Mouse (Mus musculus): ENCODE data around the gene Fhit. TPM values are rescaled to one million over a fixed set of nuclear protein-coding genes. Genes with fewer than 3 reads are reported as not detected.

Fhit gene
- polyA plus RNA-seq, 1 experiment, result 4.2 TPM

GRCm38 (mm10) chr14:10209007-10209406 is 952.8 kb downstream of the Fhit start:
- no peak for DNase-seq (ENCODE audit: low read depth)
- TF ChIP-seq CTCF (IDR thresholded peaks at IDR 0.05; ENCODE audit: borderline replicate concordance, extremely low read depth, insufficient read depth, insufficient read length) (no peak), POLR2A (IDR thresholded peaks at IDR 0.05; ENCODE audit: borderline replicate concordance, extremely low read depth, insufficient read depth, insufficient read length, poor library complexity, severe bottlenecking) (no peak)

GRCm38 (mm10) chr14:10205699-10206098 is 956.1 kb downstream of the Fhit start:
- no peak for TF ChIP-seq CTCF (IDR thresholded peaks at IDR 0.05; ENCODE audit: borderline replicate concordance, extremely low read depth, insufficient read depth, insufficient read length)
- no peak for TF ChIP-seq POLR2A (IDR thresholded peaks at IDR 0.05; ENCODE audit: borderline replicate concordance, extremely low read depth, insufficient read depth, insufficient read length, poor library complexity, severe bottlenecking)
- DNase-seq (ENCODE audit: low read depth), result no peak

- TF ChIP-seq CTCF (IDR thresholded peaks at IDR 0.05; ENCODE audit: borderline replicate concordance, extremely low read depth, insufficient read depth, insufficient read length), result no peak
- TF ChIP-seq POLR2A (IDR thresholded peaks at IDR 0.05; ENCODE audit: borderline replicate concordance, extremely low read depth, insufficient read depth, insufficient read length, poor library complexity, severe bottlenecking), result no peak
- DNase-seq (ENCODE audit: low read depth), result no peak
Observed at GRCm38 (mm10) chr14:10205290-10205689, 956.5 kb downstream of the Fhit start.

GRCm38 (mm10) chr14:10194130-10194529 is 967.7 kb downstream of the Fhit start:
- TF ChIP-seq CTCF (IDR thresholded peaks at IDR 0.05; ENCODE audit: borderline replicate concordance, extremely low read depth, insufficient read depth, insufficient read length), result no peak
- TF ChIP-seq POLR2A (IDR thresholded peaks at IDR 0.05; ENCODE audit: borderline replicate concordance, extremely low read depth, insufficient read depth, insufficient read length, poor library complexity, severe bottlenecking), result no peak
- peak; percentile 7 for DNase-seq (ENCODE audit: low read depth)

GRCm38 (mm10) chr14:10171761-10172160 is 990.1 kb downstream of the Fhit start:
- TF ChIP-seq POLR2A (IDR thresholded peaks at IDR 0.05; ENCODE audit: borderline replicate concordance, extremely low read depth, insufficient read depth, insufficient read length, poor library complexity, severe bottlenecking) (no peak), CTCF (IDR thresholded peaks at IDR 0.05; ENCODE audit: borderline replicate concordance, extremely low read depth, insufficient read depth, insufficient read length) (no peak)
- DNase-seq (ENCODE audit: low read depth), result no peak

- DNase-seq (ENCODE audit: low read depth), result peak; percentile 76
- TF ChIP-seq CTCF (IDR thresholded peaks at IDR 0.05; ENCODE audit: borderline replicate concordance, extremely low read depth, insufficient read depth, insufficient read length) (no peak), POLR2A (IDR thresholded peaks at IDR 0.05; ENCODE audit: borderline replicate concordance, extremely low read depth, insufficient read depth, insufficient read length, poor library complexity, severe bottlenecking) (no peak)
Observed at GRCm38 (mm10) chr14:10166641-10167429, 995.0 kb downstream of the Fhit start.

GRCm38 (mm10) chr14:10149872-10150271 is 1012.0 kb downstream of the Fhit start:
- peak; percentile 32 for DNase-seq (ENCODE audit: low read depth)
- TF ChIP-seq CTCF (IDR thresholded peaks at IDR 0.05; ENCODE audit: borderline replicate concordance, extremely low read depth, insufficient read depth, insufficient read length), result no peak
- no peak for TF ChIP-seq POLR2A (IDR thresholded peaks at IDR 0.05; ENCODE audit: borderline replicate concordance, extremely low read depth, insufficient read depth, insufficient read length, poor library complexity, severe bottlenecking)

- TF ChIP-seq CTCF (IDR thresholded peaks at IDR 0.05; ENCODE audit: borderline replicate concordance, extremely low read depth, insufficient read depth, insufficient read length), result no peak
- no peak for TF ChIP-seq POLR2A (IDR thresholded peaks at IDR 0.05; ENCODE audit: borderline replicate concordance, extremely low read depth, insufficient read depth, insufficient read length, poor library complexity, severe bottlenecking)
- DNase-seq (ENCODE audit: low read depth), result no peak
Observed at GRCm38 (mm10) chr14:10139311-10139710, 1022.5 kb downstream of the Fhit start.

- TF ChIP-seq CTCF (IDR thresholded peaks at IDR 0.05; ENCODE audit: borderline replicate concordance, extremely low read depth, insufficient read depth, insufficient read length) (no peak), POLR2A (IDR thresholded peaks at IDR 0.05; ENCODE audit: borderline replicate concordance, extremely low read depth, insufficient read depth, insufficient read length, poor library complexity, severe bottlenecking) (no peak)
- DNase-seq (ENCODE audit: low read depth), result no peak
Observed at GRCm38 (mm10) chr14:10133873-10134272, 1028.0 kb downstream of the Fhit start.

- TF ChIP-seq CTCF (IDR thresholded peaks at IDR 0.05; ENCODE audit: borderline replicate concordance, extremely low read depth, insufficient read depth, insufficient read length), result no peak
- no peak for TF ChIP-seq POLR2A (IDR thresholded peaks at IDR 0.05; ENCODE audit: borderline replicate concordance, extremely low read depth, insufficient read depth, insufficient read length, poor library complexity, severe bottlenecking)
- no peak for DNase-seq (ENCODE audit: low read depth)
Observed at GRCm38 (mm10) chr14:10129675-10130074, 1032.2 kb downstream of the Fhit start.

- DNase-seq (ENCODE audit: low read depth), result no peak
- no peak for TF ChIP-seq POLR2A (IDR thresholded peaks at IDR 0.05; ENCODE audit: borderline replicate concordance, extremely low read depth, insufficient read depth, insufficient read length, poor library complexity, severe bottlenecking)
- no peak for TF ChIP-seq CTCF (IDR thresholded peaks at IDR 0.05; ENCODE audit: borderline replicate concordance, extremely low read depth, insufficient read depth, insufficient read length)
Observed at GRCm38 (mm10) chr14:10129088-10129487, 1032.7 kb downstream of the Fhit start.

GRCm38 (mm10) chr14:10126536-10126935 is 1035.3 kb downstream of the Fhit start:
- peak; percentile 61 for DNase-seq (ENCODE audit: low read depth)
- TF ChIP-seq CTCF (IDR thresholded peaks at IDR 0.05; ENCODE audit: borderline replicate concordance, extremely low read depth, insufficient read depth, insufficient read length) (no peak), POLR2A (IDR thresholded peaks at IDR 0.05; ENCODE audit: borderline replicate concordance, extremely low read depth, insufficient read depth, insufficient read length, poor library complexity, severe bottlenecking) (no peak)
